Mouse (Mus musculus) hindbrain, embryonic 12.5 days (tissue): ENCODE data around the gene Mrps27. TPM values are rescaled to one million over a fixed set of nuclear protein-coding genes. Genes with fewer than 3 reads are reported as not detected.

ENCODE experiments used
- ATAC-seq: fragments of 200-750 bp; cut with Nextera tagmentation; 2 replicates; pipeline ENCODE4 v1.8.0; 2017; ENCODE audit warnings: moderate TSS enrichment; ENCODE audit not compliant: low FRiP score
- H3K27ac ChIP-seq: fragments of 300-500 bp; sonication (generic); 2 replicates; pipeline ENCODE4 v1.5.1; 2016; ENCODE audit warnings: mild to moderate bottlenecking
- H3K27me3 ChIP-seq: fragments of 300-500 bp; sonication (generic); 2 replicates; pipeline ENCODE4 v1.6.1; 2016; ENCODE audit warnings: mild to moderate bottlenecking
- H3K36me3 ChIP-seq: fragments of 300-500 bp; sonication (generic); 2 replicates; pipeline ENCODE4 v1.6.1; 2016; ENCODE audit warnings: mild to moderate bottlenecking
- H3K4me1 ChIP-seq: fragments of 300-500 bp; sonication (generic); 2 replicates; pipeline ENCODE4 v1.6.1; 2016
- H3K4me2 ChIP-seq: fragments of 300-500 bp; sonication (generic); replicated peaks from 2 replicates; pipeline ENCODE4 v1.6.1; 2016; ENCODE audit warnings: mild to moderate bottlenecking
- H3K4me3 ChIP-seq: fragments of 300-500 bp; sonication (generic); 2 replicates; pipeline ENCODE4 v1.5.1; 2016; ENCODE audit warnings: mild to moderate bottlenecking
- H3K9ac ChIP-seq: fragments of 300-500 bp; sonication (generic); 2 replicates; pipeline ENCODE4 v1.6.1; 2016; ENCODE audit warnings: mild to moderate bottlenecking, moderate library complexity
- H3K9me3 ChIP-seq: fragments of 300-500 bp; sonication (generic); replicated peaks from 2 replicates; pipeline ENCODE4 v1.6.1; 2016; ENCODE audit warnings: mild to moderate bottlenecking
- WGBS: fragments of 180-500 bp; shearing (Covaris S2); methylation state at CpG from one replicate; pipeline ENCODE4 v1.1.7; 2016; 5-methylcytosine and 5-hydroxymethylcytosine counted together
- polyA plus RNA-seq: library from polyadenylated mRNA; unstranded; fragments of >200 nt; fragmentation: Nextera tagmentation; extraction: Ambion mirVana; gene quantifications from 2 replicates; pipeline ENCODE4 v1.2.1, GENCODE M21; 2016

Mrps27 gene
- polyA plus RNA-seq, 1 experiment from 2014 or later, result 45.9 TPM

GRCm38 (mm10) chr13:99397228-99397627, 52.6 kb downstream of the Mrps27 start:
- ATAC-seq, result peak; percentile 91
- WGBS, result 35% methylated on average over 7 of the region's 7 CpGs

GRCm38 (mm10) chr13:99398149-99398701, 53.6 kb downstream of the Mrps27 start:
- H3K9me3 ChIP-seq, result no peaks in the 10 kb centered on the region
- no peak overlapping the region for H3K9ac ChIP-seq
- no peak overlapping the region for H3K4me2 ChIP-seq
- no peak overlapping the region for H3K4me3 ChIP-seq
- ATAC-seq, result no peak
- H3K27me3 ChIP-seq, result no peaks in the 10 kb centered on the region
- peaks cover 29% of the 10 kb centered on the region for H3K4me1 ChIP-seq
- no peaks in the 10 kb centered on the region for H3K36me3 ChIP-seq
- 82% methylated on average over 12 of the region's 12 CpGs for WGBS
- no peak overlapping the region for H3K27ac ChIP-seq

More at GRCm38 (mm10) chr13:99397228-99397627, 52.6 kb downstream of the Mrps27 start:
- H3K27me3 ChIP-seq, result no peaks in the 10 kb centered on the region
- peaks cover 29% of the 10 kb centered on the region for H3K4me1 ChIP-seq
- no peaks in the 10 kb centered on the region for H3K9me3 ChIP-seq
- no peak overlapping the region for H3K9ac ChIP-seq
- no peak overlapping the region for H3K4me2 ChIP-seq
- no peak overlapping the region for H3K27ac ChIP-seq
- no peaks in the 10 kb centered on the region for H3K36me3 ChIP-seq
- H3K4me3 ChIP-seq, result no peak overlapping the region

- no peak overlapping the region for H3K4me2 ChIP-seq
- ATAC-seq, result no peak
- 0 out of 2 replicates have a peak, but pooled peaks cover 4% of the 10 kb centered on the region for H3K36me3 ChIP-seq
- no peaks in the 10 kb centered on the region for H3K9me3 ChIP-seq
- WGBS, result 80% methylated on average over 4 of the region's 4 CpGs
- no peak overlapping the region for H3K4me3 ChIP-seq
- no peaks in the 10 kb centered on the region for H3K27me3 ChIP-seq
- peaks cover 29% of the 10 kb centered on the region for H3K4me1 ChIP-seq
- H3K9ac ChIP-seq, result no peak overlapping the region
- no peak overlapping the region for H3K27ac ChIP-seq
Observed at GRCm38 (mm10) chr13:99399373-99399772, 54.8 kb downstream of the Mrps27 start.

- Histone ChIP-seq H3K4me1 (peaks cover 28% of the 10 kb centered on the region), H3K9ac (no peak overlapping the region), H3K27ac (no peak overlapping the region), H3K4me3 (no peak overlapping the region), H3K36me3 (peaks cover 36% of the 10 kb centered on the region), H3K4me2 (no peak overlapping the region), H3K27me3 (no peaks in the 10 kb centered on the region), H3K9me3 (no peaks in the 10 kb centered on the region)
- ATAC-seq, result no peak
- 51% methylated on average over 2 of the region's 2 CpGs for WGBS
Observed at GRCm38 (mm10) chr13:99409216-99409615, 64.6 kb downstream of the Mrps27 start.

- H3K9me3 ChIP-seq, result no peaks in the 10 kb centered on the region
- WGBS, result 87% methylated on average over 14 of the region's 14 CpGs
- ATAC-seq, result no peak
- peaks cover 23% of the 10 kb centered on the region for H3K36me3 ChIP-seq
- H3K27ac ChIP-seq, result no peak overlapping the region
- H3K4me1 ChIP-seq, result peaks cover 38% of the 10 kb centered on the region
- no peak overlapping the region for H3K9ac ChIP-seq
- H3K4me2 ChIP-seq, result no peak overlapping the region
- H3K4me3 ChIP-seq, result no peak overlapping the region
- H3K27me3 ChIP-seq, result no peaks in the 10 kb centered on the region
Observed at GRCm38 (mm10) chr13:99410611-99411515, 66.3 kb downstream of the Mrps27 start.

- ATAC-seq, result no peak
- no peaks in the 10 kb centered on the region for H3K27me3 ChIP-seq
- peaks cover 38% of the 10 kb centered on the region for H3K4me1 ChIP-seq
- no peak overlapping the region for H3K9ac ChIP-seq
- peak overlapping the region; percentile 58; the same call in 1 of the 2 replicates for H3K27ac ChIP-seq
- WGBS, result 89% methylated on average over 3 of the region's 3 CpGs
- H3K36me3 ChIP-seq, result peaks cover 23% of the 10 kb centered on the region
- H3K4me2 ChIP-seq, result no peak overlapping the region
- no peaks in the 10 kb centered on the region for H3K9me3 ChIP-seq
- no peak overlapping the region for H3K4me3 ChIP-seq
Observed at GRCm38 (mm10) chr13:99411761-99412160, 67.2 kb downstream of the Mrps27 start.

- Histone ChIP-seq H3K9ac (no peak overlapping the region), H3K4me1 (peaks cover 38% of the 10 kb centered on the region), H3K36me3 (peaks cover 23% of the 10 kb centered on the region), H3K4me3 (no peak overlapping the region), H3K27me3 (no peaks in the 10 kb centered on the region), H3K4me2 (no peak overlapping the region), H3K9me3 (no peaks in the 10 kb centered on the region), H3K27ac (peak overlapping the region; percentile 58)
- WGBS, result 45% methylated on average over 11 of the region's 11 CpGs
- no peak for ATAC-seq
Observed at GRCm38 (mm10) chr13:99412477-99413080, 68.0 kb downstream of the Mrps27 start.

GRCm38 (mm10) chr13:99413481-99414351, 69.1 kb downstream of the Mrps27 start:
- Histone ChIP-seq H3K27me3 (no peaks in the 10 kb centered on the region), H3K4me1 (peaks cover 37% of the 10 kb centered on the region), H3K9ac (0 out of 2 replicates have a peak overlapping the region, but pooled peaks have one; percentile 13), H3K36me3 (peaks cover 23% of the 10 kb centered on the region), H3K4me3 (no peak overlapping the region), H3K9me3 (no peaks in the 10 kb centered on the region), H3K27ac (peak overlapping the region; percentile 67), H3K4me2 (no peak overlapping the region)
- WGBS, result 26% methylated on average over 13 of the region's 13 CpGs
- peak; percentile 65 for ATAC-seq

- Histone ChIP-seq H3K27ac (peak overlapping the region; percentile 67), H3K27me3 (no peaks in the 10 kb centered on the region)
- WGBS, result 37% methylated on average over 10 of the region's 10 CpGs
Observed at GRCm38 (mm10) chr13:99414352-99414742, 69.8 kb downstream of the Mrps27 start.

GRCm38 (mm10) chr13:99416601-99417000, 72.0 kb downstream of the Mrps27 start:
- H3K36me3 ChIP-seq, result peaks cover 18% of the 10 kb centered on the region
- H3K27me3 ChIP-seq, result no peaks in the 10 kb centered on the region
- H3K4me1 ChIP-seq, result peaks cover 35% of the 10 kb centered on the region
- no peaks in the 10 kb centered on the region for H3K9me3 ChIP-seq
- H3K9ac ChIP-seq, result no peak overlapping the region
- no peak overlapping the region for H3K4me2 ChIP-seq
- WGBS, result 83% methylated on average over 9 of the region's 9 CpGs
- no peak overlapping the region for H3K27ac ChIP-seq
- ATAC-seq, result no peak
- no peak overlapping the region for H3K4me3 ChIP-seq

More at GRCm38 (mm10) chr13:99414352-99414742, 69.8 kb downstream of the Mrps27 start:
- peaks cover 35% of the 10 kb centered on the region for H3K4me1 ChIP-seq
- no peak overlapping the region for H3K4me2 ChIP-seq
- H3K9ac ChIP-seq, result 0 out of 2 replicates have a peak overlapping the region, but pooled peaks have one; percentile 13
- peaks cover 23% of the 10 kb centered on the region for H3K36me3 ChIP-seq
- H3K4me3 ChIP-seq, result no peak overlapping the region
- ATAC-seq, result peak; percentile 27; the same call in 1 of the 2 replicates
- H3K9me3 ChIP-seq, result no peaks in the 10 kb centered on the region

GRCm38 (mm10) chr13:99423581-99423980, 79.0 kb downstream of the Mrps27 start:
- no peak for ATAC-seq
- Histone ChIP-seq H3K27ac (no peak overlapping the region), H3K27me3 (no peaks in the 10 kb centered on the region), H3K9ac (no peak overlapping the region), H3K4me3 (no peak overlapping the region), H3K36me3 (peaks cover 61% of the 10 kb centered on the region), H3K9me3 (no peaks in the 10 kb centered on the region), H3K4me2 (no peak overlapping the region), H3K4me1 (no peaks in the 10 kb centered on the region)
- WGBS, result 85% methylated on average over 13 of the region's 13 CpGs
